Mouse (Mus musculus): Measurements from ENCODE around the gene Procr. TPM values are rescaled to one million over a fixed set of nuclear protein-coding genes. Genes with fewer than 3 reads are reported as not detected.
A peak's percentile ranks its signal among the peaks of the same experiment; 100 is the strongest.
"Not testable (repeated sequence)": the region's sequence is repeated elsewhere in the genome, so short reads cannot be mapped to it uniquely, and the experiment has no call there.

Gene Procr
- 10 to 100 TPM; 11.7 to 11.9 TPM for total RNA-seq (2021)
- long read RNA-seq, experiment 1, transcript Procr-201 (4 exons, 1,597 nt): major isoform, 8 of 10 reads
- long read RNA-seq, experiment 1, partial matches to known transcripts: 0 of 10 reads
- long read RNA-seq, experiment 1, other reads (novel, unspliced or antisense): 2 of 10 reads
- long read RNA-seq, experiment 2, transcript Procr-201 (4 exons, 1,597 nt): major isoform, 9 of 12 reads
- long read RNA-seq, experiment 2, partial matches to known transcripts: 1 of 12 reads
- long read RNA-seq, experiment 2, other reads (novel, unspliced or antisense): 2 of 12 reads

DNA sequence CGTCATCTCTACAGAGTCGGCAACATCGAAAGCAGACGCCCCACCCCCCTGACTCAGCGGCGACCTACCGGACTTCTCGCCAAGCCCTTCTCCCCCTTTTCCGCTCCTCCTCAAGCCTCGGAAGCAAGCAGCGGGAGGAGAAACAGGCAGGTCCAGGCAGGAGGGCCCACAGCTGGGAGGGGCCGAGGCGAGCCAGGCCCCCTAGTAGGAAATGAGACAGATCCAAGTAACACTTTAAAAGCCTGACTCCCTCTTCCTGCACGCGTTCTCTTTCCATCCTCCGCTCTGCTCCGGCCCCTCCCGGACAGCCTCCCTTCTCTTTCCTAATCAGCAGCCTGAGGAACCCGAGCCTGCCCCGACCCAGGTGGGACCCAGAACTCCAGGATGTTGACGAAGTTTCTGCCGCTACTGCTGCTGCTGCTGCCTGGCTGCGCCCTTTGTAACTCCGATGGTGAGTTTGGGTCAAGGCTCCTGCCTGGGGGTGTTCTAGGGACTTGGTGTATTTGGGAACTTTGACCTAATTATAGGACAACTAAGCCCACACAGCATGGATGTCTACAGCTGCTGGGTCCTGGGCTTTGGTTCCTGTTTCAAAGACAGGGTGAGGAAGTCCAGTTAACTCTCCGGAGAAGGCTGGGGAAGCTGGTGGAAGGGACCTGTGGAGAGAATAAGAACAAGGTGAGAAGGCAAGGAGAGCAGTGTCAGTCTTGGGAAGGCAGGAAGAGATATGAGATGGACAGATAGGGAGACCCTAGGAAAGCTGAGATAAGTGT lies at the start of gene Procr:
Procr (plus strand) TSS at position 104 of the 773 bp plus-strand sequence.
- DNase-seq: peak; percentile 37

DNA sequence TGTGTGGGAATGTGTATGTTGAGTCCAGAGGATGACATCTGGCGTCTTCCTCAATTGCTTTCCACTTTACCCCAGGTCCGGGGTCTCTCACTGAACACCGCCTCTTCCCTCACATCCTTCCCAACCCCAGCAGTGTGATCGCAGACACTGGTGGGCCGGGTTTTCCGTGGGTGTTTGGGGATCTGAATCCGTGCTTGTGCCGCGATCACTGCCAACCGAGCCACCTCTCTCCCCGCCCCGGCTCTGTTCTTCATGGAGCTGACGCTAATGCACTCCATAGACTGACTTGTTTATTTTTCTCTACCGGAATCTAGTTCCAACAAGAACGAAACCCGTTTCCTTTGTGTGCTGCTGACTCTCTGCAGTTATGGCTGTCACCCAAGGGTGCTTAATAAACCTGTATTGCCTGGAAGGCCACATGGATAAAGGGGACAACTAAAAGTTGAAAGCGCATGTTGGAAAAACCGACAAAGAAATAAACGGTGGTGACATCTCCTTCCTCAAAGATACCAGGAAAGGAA lies 49.5 kb upstream of the Procr start:
- no peak for DNase-seq

DNA sequence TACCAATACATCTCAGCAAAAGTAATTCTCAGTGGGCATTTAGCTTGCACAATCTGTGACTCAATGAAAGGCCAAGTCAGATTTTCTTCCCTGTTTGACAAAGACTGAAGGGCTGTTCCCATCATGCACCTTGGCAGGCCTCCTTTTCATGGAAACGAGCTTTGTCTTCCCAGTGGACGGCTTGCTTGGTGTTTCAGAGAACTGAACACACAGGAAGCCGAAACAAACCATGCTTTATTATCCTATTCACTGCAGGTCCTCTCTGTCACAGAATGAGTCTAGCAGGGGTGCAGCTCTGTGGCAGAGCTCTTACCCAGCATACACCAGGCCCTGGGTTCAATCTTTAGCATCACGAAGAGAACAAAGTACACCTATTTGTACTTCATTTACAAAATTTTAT lies 47.3 kb upstream of the Procr start:
- no peak for DNase-seq

DNA sequence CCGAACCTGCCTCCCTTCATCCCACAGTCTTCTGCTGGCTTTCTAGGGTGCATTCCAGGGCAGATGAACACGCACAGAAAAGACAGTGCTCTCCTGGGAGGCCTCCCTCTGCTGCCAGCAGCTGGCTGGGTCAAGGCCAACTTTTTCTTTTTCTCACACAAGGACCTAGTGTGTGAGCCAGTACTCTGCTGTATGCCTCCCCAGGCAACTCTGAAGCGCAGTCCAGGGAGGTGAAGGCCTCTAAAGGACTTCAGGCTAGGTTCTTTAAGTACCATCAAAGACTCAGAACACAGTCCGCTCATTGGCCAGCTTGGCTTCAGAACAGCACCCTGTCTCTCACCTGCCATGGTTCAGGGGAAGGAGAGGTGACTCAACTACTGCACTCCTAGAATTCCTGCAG lies 43.7 kb upstream of the Procr start:
- DNase-seq: peak; percentile 61

DNA sequence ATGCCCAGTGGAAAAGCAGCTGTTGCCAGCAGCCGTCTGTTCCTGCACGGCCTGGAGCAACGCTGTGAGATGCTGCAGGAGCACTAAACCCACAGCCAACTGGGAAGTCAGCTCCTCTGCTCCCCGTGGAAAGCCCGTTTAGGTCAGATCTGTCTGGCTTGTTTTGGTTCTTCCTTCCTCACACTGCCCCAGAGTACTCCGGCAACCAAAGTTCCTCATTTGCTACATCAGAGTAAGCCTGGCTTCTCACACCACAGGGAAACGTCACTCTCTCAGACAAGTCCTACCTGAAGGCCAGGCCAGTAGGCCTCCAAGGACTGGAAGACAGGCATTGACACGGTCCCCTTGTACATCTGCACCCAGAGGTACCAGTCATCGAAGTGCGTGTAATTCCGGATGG lies 40.4 kb upstream of the Procr start:
- no peak for DNase-seq

DNA sequence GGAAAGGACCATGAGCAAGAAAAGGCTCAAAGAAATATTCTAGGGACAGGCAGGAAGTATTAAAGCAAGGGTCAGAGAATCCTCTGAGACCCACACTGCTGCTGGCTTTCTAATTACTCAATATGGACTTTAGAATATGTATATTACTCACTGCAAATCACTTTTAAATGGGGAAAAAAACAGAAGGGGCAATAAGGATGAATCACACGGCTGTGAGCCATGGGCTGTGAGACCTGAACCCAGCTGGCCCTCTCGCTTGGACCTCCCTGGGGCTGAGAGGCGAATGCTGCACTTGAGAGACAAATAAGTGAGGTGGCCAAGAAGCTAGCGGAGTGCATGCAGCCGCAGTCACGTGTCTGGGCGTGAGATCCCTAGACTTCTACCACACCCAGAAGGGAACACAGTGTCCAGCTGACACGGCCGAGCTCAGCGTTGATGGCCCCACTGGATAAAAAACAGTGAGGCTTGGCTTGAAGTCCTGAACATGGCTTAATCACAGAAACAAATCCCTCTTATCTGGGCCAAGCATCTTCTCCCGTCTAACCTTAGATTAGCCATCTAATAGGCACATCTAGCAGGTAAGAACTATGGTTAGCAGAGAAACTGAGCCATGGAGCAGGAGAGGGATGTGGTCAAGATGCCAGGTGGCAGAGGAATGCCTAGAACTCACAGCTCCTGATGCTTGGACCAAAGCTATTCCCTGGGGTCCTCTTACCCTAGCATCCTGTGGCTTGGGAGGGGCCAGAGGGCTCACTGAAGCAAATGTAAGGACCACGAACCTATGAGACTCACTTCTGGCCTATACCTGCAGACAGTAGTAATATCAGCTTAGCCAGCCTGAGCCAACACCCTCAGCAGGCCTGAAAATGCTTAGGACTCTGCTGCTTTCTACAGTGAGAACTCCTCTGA lies 33.6 kb upstream of the Procr start:
- peak; percentile 37 for DNase-seq

DNA sequence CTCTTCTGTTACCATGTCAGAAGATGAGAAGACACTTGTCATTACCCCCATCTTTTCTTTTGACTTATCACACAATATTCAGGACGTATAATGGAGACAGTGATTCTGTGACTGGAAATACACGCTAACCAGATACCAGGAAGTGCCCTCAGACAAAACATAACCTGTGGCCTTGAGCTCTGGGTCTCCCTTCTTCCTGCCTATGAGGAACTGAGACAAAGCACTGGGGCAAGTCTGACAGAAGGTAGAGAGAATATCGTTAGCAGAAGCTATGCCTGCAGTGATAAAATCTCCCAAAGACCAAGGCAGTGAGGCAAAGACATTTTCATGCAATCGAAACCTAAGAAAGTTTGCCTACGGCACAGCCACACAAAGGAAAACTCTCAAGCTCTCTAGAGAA lies 30.3 kb upstream of the Procr start:
- DNase-seq: no peak

DNA sequence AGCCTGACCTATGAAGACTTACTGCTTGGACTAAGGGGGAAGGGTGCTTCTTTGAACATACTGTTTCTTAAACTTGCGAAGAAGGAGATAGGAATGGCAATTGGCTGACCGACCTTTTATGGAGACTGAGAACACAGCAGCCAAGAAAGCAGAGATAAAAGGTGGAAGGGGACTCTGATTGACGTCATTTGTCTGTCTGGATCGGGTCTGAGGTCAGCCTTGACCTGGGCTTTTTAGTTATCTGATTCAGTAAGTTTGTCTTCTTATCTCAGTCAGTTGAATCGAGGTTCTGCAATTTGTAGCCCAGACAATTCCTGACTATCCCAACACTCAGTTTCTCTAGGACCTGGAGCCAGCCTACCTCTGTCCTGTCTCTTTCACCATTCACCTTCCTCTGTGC lies 26.9 kb upstream of the Procr start:
- DNase-seq: no peak

DNA sequence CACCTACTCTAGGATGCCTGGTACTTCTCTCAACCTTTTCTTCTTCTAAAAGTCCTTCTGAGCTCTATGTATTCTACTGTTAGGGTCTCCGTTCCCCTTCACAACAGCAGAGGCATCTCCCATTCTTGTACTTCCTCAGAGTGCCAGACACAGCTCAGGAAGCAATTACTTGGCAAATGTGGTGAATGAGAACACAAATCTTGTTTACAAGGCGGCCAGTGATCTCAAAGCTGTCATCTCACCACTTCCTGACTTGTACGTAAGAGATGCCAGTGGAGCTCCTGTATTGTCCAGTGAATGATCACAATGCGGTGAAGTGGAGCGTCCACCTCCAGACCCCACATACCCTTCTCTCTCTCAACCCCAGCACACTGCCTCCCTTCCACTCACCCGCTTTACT lies 26.4 kb upstream of the Procr start:
- no peak for DNase-seq

DNA sequence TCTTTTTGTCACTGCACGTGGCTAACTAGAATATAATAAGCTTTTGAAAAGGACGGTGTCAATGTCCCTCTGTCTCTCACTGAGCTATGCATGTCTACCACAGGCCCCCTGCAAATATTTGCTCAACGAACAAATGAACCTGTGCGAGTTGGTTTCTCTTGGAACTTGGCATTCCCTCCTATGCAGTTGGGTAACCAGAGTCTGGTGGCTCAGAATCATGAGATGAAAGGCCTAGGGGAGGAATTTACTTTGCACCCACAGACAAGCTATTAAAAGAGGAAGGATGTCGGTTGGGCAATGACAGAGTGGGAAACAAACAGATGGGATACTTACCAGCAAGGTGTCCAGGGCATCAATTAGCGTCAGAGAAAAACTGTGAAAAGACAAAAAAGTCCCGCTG lies 24.6 kb upstream of the Procr start:
- DNase-seq: no peak

DNA sequence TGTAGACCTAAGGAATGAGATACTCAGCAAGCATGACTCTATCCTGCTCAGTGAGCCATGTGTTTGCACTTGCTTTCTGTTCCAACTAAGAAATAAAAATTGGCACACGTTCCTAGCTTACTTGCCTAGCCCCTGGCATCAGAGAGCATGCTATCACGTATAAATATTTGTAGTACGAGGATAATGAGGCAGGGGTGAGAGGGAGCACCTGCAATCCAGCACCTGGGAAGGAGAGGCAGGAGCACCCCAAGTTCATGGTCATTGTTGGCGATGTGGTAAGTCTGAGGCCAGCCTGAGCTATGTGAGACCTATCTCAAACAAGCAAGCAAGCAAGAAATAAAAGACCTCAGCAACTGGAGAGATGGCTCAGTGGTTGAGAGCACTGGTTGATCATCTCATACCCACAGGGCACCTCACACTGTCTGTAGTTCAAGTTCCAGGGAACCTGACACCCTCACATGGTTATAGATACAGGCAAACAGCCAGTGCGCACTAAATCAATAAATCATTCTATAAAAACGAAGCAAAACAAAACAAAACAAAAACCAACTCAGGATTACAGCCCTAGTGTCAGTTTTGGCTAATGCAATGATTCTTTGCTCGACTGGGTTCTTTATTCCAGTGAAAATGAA lies 23.0 kb upstream of the Procr start:
- no peak for DNase-seq

DNA sequence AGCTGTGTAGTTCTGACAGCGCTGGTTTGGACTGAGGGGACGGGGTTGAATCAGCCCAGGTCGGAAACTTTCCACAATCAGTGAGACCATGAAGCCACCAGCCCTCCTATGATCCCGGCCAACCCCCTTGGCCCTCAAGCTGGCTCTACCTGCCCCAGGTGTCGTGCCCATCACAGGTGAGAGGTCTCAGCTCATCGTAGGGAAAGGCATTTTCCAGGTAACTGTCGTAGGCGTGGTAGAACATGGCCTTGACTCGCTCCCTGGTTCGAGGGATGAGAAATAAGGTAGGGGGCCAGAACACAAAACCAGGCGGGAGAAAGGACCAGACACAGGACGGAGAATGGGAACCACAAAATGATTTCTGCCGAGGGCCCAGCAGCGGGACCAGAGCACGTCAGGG lies 22.2 kb upstream of the Procr start:
- DNase-seq: no peak

DNA sequence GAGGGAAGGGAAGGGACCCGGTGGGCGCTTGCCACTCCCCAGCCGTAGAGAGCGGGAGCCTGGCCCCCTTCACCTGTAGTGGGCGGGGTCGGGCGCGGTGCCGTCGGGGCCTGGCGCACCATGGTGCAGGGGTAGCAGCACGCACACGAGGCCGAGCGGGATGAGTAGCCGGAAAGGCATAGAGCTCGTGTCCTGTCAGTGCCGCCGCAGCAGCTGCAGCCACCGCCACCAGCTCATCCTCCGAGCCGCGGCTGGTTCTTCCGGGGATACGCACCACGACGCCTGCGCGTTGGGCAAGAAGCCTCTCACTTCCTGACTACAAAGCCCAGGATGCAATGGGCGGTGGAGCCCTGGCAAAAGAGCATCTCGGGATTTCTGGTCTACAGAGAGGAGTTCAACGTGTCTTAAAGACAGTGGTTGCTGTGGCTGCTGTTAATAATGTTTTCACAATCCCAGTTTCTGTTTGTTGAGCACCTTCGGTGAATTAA lies 21.7 kb upstream of the Procr start, which contains the start of gene Edem2:
Edem2 (minus strand) TSS at position 318 of the 488 bp plus-strand sequence.
- peak; percentile 87 for DNase-seq

DNA sequence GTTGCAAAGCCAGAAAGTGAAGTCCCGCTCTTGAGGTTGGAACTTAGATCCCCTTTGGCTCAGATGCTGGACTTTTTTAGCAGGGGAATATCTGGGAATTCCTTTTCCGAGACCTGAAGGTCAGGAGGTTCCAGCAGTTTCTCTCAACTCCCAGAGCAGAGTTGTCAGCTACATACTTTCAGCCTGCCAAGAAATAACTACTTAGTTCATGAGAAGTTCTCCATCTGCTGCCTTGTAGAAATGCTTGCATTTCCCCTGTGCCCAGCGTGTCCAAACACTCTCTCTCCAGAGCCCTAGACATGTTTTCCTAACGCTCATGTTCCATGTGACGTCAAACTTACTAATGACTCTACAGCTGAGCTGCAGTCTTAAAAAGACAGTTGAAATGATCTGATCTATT lies 15.8 kb upstream of the Procr start:
- DNase-seq: no peak

DNA sequence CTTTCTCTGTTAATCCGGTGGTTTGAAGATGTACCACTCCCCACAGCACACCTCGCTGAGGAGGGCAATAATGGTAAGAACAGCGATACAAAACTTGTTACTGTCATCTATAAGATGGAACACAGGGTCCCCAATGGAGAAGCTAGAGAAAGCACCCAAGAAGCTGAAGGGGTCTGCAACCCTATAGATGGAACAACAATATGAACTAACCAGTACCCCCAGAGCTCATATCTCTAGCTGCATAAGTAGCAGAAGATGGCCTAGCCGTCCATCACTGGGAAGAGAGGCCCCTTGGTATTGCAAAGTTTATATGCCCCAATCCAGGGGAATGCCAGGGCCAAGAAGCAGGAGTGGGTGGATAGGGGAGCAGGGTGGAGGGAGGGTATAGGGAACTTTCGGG lies 15.2 kb upstream of the Procr start, which contains the start of gene Gm17581:
Gm17581 (minus strand) TSS at position 101 of the 400 bp plus-strand sequence.
- not testable (repeated sequence) for DNase-seq

DNA sequence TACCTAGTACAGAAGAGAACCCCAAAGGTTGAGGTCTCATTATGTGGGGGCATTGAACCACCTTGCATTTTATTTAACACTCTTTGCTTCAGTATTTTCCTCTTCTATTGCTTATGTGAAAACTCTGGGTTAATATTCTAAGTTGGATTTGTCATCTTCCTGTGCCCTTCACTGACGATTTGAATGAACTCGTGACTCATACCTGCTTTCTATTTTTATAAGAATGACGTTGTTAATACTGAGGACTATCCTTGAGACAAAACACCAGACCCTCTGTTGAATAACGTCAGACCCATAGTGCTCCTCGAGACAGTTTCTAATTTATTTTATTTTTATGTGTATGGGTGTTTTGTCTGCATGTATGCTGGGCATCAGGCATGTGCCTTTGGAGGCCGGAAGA lies 14.0 kb upstream of the Procr start:
- no peak for DNase-seq

DNA sequence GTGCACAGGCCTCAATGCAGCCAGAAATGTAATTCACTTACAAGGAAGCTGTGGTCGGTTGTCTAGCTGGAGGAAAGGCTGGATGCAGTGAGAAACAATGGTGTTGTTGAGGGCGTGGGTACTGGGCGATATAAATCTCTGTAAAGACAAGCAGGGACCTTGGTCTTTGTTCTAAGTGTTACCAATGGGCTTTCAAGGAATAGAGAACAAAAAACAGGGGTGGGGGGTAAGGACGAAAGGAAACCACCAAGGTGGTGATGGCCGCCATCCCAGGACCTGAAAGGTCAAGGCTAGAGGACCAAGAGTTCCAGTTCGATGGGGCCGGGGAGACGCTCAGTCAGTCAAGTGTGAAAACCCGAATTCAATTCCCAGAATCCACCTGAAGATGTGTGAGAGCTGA lies 13.1 kb upstream of the Procr start:
- no peak for DNase-seq

DNA sequence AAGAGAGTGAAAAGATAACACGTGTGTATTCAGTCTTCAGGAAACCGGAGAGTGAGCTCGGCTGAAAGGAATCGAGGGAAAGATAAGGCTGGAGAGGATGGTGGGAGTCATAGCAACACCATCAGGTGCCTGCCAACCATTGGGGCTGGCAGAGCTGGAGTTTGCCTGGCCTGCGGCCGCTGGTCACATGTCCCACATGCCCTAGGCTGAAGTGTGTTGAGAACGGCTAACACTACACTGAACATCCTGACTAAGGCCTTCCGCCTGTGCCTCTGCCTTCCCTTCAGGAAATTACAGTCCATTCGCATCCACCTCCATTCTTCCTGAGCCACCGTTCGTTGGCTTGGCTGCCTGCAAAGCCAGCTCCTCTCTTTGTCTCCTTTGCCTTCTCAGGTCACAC lies 8.7 kb upstream of the Procr start:
- no peak for DNase-seq

DNA sequence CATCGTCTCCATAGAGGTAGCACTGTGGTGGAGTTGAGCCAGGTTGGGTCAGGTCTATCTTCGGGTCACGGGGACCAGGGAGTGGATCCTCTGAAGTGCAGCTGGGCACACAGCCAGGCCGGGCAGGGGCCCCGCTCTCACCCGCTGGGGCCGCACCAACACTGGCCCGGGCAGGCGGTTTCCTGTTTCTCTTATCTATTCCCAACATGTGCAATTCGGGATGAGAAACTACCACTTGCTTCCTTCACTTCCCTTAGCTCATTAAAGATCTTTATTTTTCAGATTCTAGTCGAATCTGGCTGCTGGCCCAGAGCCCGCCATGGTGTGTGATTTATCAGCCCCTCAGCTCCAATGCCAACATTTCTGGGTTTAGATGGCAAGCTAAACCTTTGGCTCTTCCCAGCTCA lies 8.0 kb upstream of the Procr start:
- DNase-seq: no peak

DNA sequence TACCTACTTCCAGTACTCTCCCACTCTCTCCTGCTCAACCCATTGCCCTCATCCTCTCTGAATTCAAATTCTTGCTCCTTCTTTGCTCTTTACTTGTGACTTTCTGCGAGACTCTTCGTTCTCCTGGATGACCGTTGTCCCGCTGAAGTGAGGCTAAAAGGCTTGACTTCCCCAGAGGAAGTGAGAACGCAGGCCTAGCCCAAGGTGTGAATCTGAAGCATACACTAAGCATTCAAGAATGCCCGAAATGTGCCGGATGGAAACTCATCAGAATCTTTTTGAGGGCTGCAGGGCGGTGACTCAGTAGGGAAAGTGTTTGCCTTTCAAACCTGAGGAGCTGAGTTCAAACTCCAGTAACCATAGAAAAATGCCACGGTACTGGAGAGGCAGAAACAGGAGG lies 7.6 kb upstream of the Procr start:
- no peak for DNase-seq

DNA sequence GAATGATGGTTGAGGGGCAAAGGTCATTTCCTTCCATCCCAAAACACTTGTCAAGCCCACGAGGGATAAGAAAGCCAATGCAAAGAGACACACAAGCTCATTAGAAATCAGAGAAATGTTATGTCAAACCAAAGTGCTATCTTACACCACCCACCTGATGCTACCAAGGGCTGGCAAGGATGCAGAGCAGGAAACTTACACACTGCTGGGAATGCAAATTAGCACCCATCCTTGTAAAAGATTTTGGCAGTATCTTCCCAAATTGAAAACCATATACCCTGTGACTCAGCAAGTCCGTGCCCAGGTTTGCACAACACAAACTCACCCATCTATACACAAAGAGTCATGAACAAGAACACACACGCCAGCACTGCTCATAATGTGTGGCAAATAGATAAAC lies 5.4 kb upstream of the Procr start:
- no peak for DNase-seq

DNA sequence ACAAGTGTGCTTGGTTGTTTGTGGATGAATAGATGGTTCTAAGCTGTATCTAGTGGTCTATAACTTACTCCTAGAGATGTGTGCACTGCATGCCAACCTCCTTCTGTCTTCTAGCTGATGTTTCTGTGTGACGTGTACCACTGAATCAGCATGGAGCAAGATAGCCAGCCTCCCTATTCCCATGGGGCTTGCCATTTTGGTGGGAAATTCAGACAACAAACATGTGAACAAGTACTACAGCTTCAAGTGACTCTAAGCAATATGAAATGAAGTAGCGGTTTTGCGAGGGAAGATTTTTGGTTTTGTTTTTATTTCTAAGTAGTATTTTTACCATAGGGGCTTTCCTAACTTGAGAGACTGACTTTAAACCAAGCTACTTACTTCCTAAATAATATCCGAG lies 1.5 kb upstream of the Procr start:
- DNase-seq: no peak

Measured in gastrocnemius, postnatal 10 days (tissue).